Mouse (Mus musculus): Measurements from ENCODE around the gene Gnb3. TPM values are rescaled to one million over a fixed set of nuclear protein-coding genes. Genes with fewer than 3 reads are reported as not detected.
"Not testable (repeated sequence)": the region's sequence is repeated elsewhere in the genome, so short reads cannot be mapped to it uniquely, and the experiment has no call there.

Gene Gnb3
- total RNA-seq, 2 experiments from 2014 or later: 3.0 to 3.2 TPM

- intact Hi-C loops (cut with DNase I): no loop called here
- no peak for DNase-seq (ENCODE audit: low spot score)
Measured at GRCm38 (mm10) chr6:124817971-124818370, 22.1 kb downstream of the Gnb3 start.

GRCm38 (mm10) chr6:124817563-124817962, 22.5 kb downstream of the Gnb3 start:
- no peak for DNase-seq (ENCODE audit: low spot score)
- intact Hi-C loops (cut with DNase I): no loop called here

GRCm38 (mm10) chr6:124817125-124817524, 22.9 kb downstream of the Gnb3 start:
- no peak for DNase-seq (ENCODE audit: low spot score)
- intact Hi-C loops (cut with DNase I): no loop called here

GRCm38 (mm10) chr6:124816611-124817010, 23.5 kb downstream of the Gnb3 start:
- intact Hi-C loops (cut with DNase I): no loop called here

GRCm38 (mm10) chr6:124814858-124815774, 25.0 kb downstream of the Gnb3 start:
- no peak for DNase-seq (ENCODE audit: low spot score)
- intact Hi-C loops (cut with DNase I): no loop called here

More at GRCm38 (mm10) chr6:124816611-124817010, 23.5 kb downstream of the Gnb3 start:
- DNase-seq (ENCODE audit: low spot score): no peak

- intact Hi-C loops (cut with DNase I): no loop called here
- no peak for DNase-seq (ENCODE audit: low spot score)
Measured at GRCm38 (mm10) chr6:124814448-124814847, 25.6 kb downstream of the Gnb3 start.

- intact Hi-C loops (cut with DNase I): no loop called here
Measured at GRCm38 (mm10) chr6:124813933-124814332, 26.1 kb downstream of the Gnb3 start, which contains the start of gene Tpi1. Gene Tpi1, minus strand, starts transcription at chr6:124814296.

GRCm38 (mm10) chr6:124813496-124813895, 26.6 kb downstream of the Gnb3 start:
- intact Hi-C loops (cut with DNase I): no loop called here
- DNase-seq (ENCODE audit: low spot score): no peak

More at GRCm38 (mm10) chr6:124813933-124814332, 26.1 kb downstream of the Gnb3 start, which contains the start of gene Tpi1:
- DNase-seq (ENCODE audit: low spot score): peak; percentile 86

GRCm38 (mm10) chr6:124812848-124813247, 27.2 kb downstream of the Gnb3 start:
- no peak for DNase-seq (ENCODE audit: low spot score)
- intact Hi-C loops (cut with DNase I): no loop called here

GRCm38 (mm10) chr6:124811701-124812560, 28.1 kb downstream of the Gnb3 start:
- intact Hi-C loops (cut with DNase I): no loop called here
- DNase-seq (ENCODE audit: low spot score): no peak

GRCm38 (mm10) chr6:124811403-124811665, 28.7 kb downstream of the Gnb3 start:
- intact Hi-C loops (cut with DNase I): no loop called here
- no peak for DNase-seq (ENCODE audit: low spot score)

GRCm38 (mm10) chr6:124810566-124811402, 29.3 kb downstream of the Gnb3 start:
- intact Hi-C loops (cut with DNase I); DNase-seq (ENCODE audit: low spot score): not testable (repeated sequence)

- intact Hi-C loops (cut with DNase I): loop anchor here (2.0 kb wide), 1 partner anchor 37 kb away; no protein-coding TSS in a partner anchor
- DNase-seq (ENCODE audit: low spot score): no peak
Measured at GRCm38 (mm10) chr6:124809775-124810538, 30.1 kb downstream of the Gnb3 start.

- intact Hi-C loops (cut with DNase I): loop anchor here (2.0 kb wide), 1 partner anchor 38 kb away; no protein-coding TSS in a partner anchor
- DNase-seq (ENCODE audit: low spot score): peak; percentile 70
Measured at GRCm38 (mm10) chr6:124809052-124809774, 30.9 kb downstream of the Gnb3 start.

- intact Hi-C loops (cut with DNase I): loop anchor here (2.0 kb wide), 1 partner anchor 38 kb away; no protein-coding TSS in a partner anchor
- peak; percentile 63 for DNase-seq (ENCODE audit: low spot score)
Measured at GRCm38 (mm10) chr6:124808358-124809012, 31.6 kb downstream of the Gnb3 start, which contains the start of gene Spsb2. Gene Spsb2, plus strand, starts transcription at chr6:124808661.

- DNase-seq (ENCODE audit: low spot score): no peak
- intact Hi-C loops (cut with DNase I): loop anchor here (2.0 kb wide), 1 partner anchor 39 kb away; no protein-coding TSS in a partner anchor
Measured at GRCm38 (mm10) chr6:124807986-124808357, 32.1 kb downstream of the Gnb3 start.

- intact Hi-C loops (cut with DNase I): no loop called here
- no peak for DNase-seq (ENCODE audit: low spot score)
Measured at GRCm38 (mm10) chr6:124807366-124807765, 32.7 kb downstream of the Gnb3 start.
